ENCODE assay signal across 22 mouse cellular contexts in genomic region chr1:136010247-136010646, GRCm38 (mm10). TPM values are rescaled to one million over a fixed set of nuclear protein-coding genes. Genes with fewer than 3 reads are reported as not detected.
"Had no signal": no experiment of that assay in that cellular context is flagged by ENCODE, and none has a peak within 500 bp of the region (broad histone marks: within the 10 kb centered on the region; RNA-seq: fewer than 3 reads in every experiment).

No protein-coding gene starts in this region.

- ATAC-seq: lung, postnatal 0 days; midbrain, embryonic 13.5 days; midbrain, embryonic 15.5 days had no signal

- H3K27ac ChIP-seq: lung, embryonic 15.5 days; macrophage; midbrain, embryonic 13.5 days; midbrain, embryonic 15.5 days; neural tube, embryonic 12.5 days; stomach, embryonic 15.5 days; stomach, postnatal 0 days had no signal

- H3K27me3 ChIP-seq: stomach, embryonic 15.5 days had no signal

- H3K9me3 ChIP-seq: lung, embryonic 15.5 days; midbrain, embryonic 13.5 days; midbrain, embryonic 15.5 days; neural tube, embryonic 12.5 days; stomach, embryonic 15.5 days had no signal

- H3K4me1 ChIP-seq: lung, embryonic 15.5 days had no signal

- H3K4me3 ChIP-seq: lung, embryonic 15.5 days; megakaryocyte, embryonic 14.5 days; midbrain, embryonic 13.5 days; midbrain, embryonic 15.5 days; neural tube, embryonic 12.5 days; stomach, embryonic 15.5 days had no signal

- DNase-seq: lung, adult 2 months; lung, postnatal 14 days; lung, postnatal 36 days; right cerebral cortex, postnatal 14 days; thymus, adult 2 months; thymus, postnatal 25 days; thymus, postnatal 4 days had no signal

- H3K9ac ChIP-seq: lung, embryonic 15.5 days; midbrain, embryonic 13.5 days; midbrain, embryonic 15.5 days; neural tube, embryonic 12.5 days; stomach, embryonic 15.5 days had no signal

- H3K4me2 ChIP-seq: lung, embryonic 15.5 days; midbrain, embryonic 11.5 days; midbrain, embryonic 13.5 days; midbrain, embryonic 15.5 days; neural tube, embryonic 12.5 days; stomach, embryonic 15.5 days had no signal

- H3K36me3 ChIP-seq: lung, embryonic 15.5 days; midbrain, embryonic 13.5 days; midbrain, embryonic 15.5 days; neural tube, embryonic 12.5 days; stomach, embryonic 15.5 days had no signal

RNA-seq across cellular contexts. Expression of gene Igfn1, which starts 4.1 kb away (rescaled TPM):
- polyA plus RNA-seq: lung, adult 2 months; lung, embryonic 15.5 days; lung, postnatal 0 days; macrophage; midbrain, embryonic 13.5 days; midbrain, embryonic 15.5 days; midbrain, postnatal 0 days; neural tube, embryonic 12.5 days; spleen, adult 2 months; urinary bladder, adult 2 months had no signal

RNA-seq across cellular contexts. Expression of gene Ascl5, which starts 40.4 kb away (rescaled TPM):
- polyA plus RNA-seq: lung, adult 2 months; lung, embryonic 15.5 days; lung, postnatal 0 days; macrophage; midbrain, embryonic 11.5 days; midbrain, embryonic 13.5 days; midbrain, embryonic 15.5 days; neural tube, embryonic 12.5 days; neural tube, embryonic 14.5 days; spleen, adult 2 months; testis, adult 2 months; thymus, adult 2 months; urinary bladder, adult 2 months had no signal

RNA-seq across cellular contexts. Expression of gene Cacna1s, which starts 42.3 kb away (rescaled TPM):
- polyA plus RNA-seq: macrophage; stomach, postnatal 0 days had no signal
